Mouse (Mus musculus) liver, embryonic 14.5 days (tissue): ENCODE data around the gene Rapgef3. TPM values are rescaled to one million over a fixed set of nuclear protein-coding genes. Genes with fewer than 3 reads are reported as not detected.
A peak's percentile ranks its signal among the peaks of the same experiment; 100 is the strongest.

Experiments
- ATAC-seq: fragments of 200-750 bp; cut with Nextera tagmentation; 2 replicates; pipeline ENCODE4 v1.8.0; 2017; ENCODE audit warnings: moderate number of reproducible peaks, mild to moderate bottlenecking, moderate library complexity; ENCODE audit not compliant: insufficient read depth
- DNase-seq, 3 experiments: peaks; one replicate each; pipeline ENCODE4 v3.0.0-alpha.2; 2012 to 2013; ENCODE audit warnings: low read depth in 3 of 3, low spot score in 3 of 3
- H3K27ac ChIP-seq: fragments of 300-500 bp; sonication (generic); 2 replicates; pipeline ENCODE4 v1.5.1; 2014; ENCODE audit warnings: moderate library complexity, mild to moderate bottlenecking, control low read depth, inconsistent platforms
- H3K27me3 ChIP-seq: fragments of 300-500 bp; sonication (generic); 2 replicates; pipeline ENCODE4 v1.6.1; 2014; ENCODE audit warnings: mild to moderate bottlenecking, low read length, moderate library complexity; ENCODE audit not compliant: control insufficient read depth, insufficient read depth
- H3K36me3 ChIP-seq: fragments of 300-500 bp; sonication (generic); replicated peaks from 2 replicates; pipeline ENCODE4 v1.6.1; 2014; ENCODE audit warnings: low read depth; ENCODE audit not compliant: control insufficient read depth, insufficient read depth
- H3K4me1 ChIP-seq, 2 experiments: fragments of 200-500 bp in 1 of 2; fragments of 300-500 bp in 1 of 2; sonication (generic) in 1 of 2; replicated peaks; 2 replicates each; pipeline ENCODE4 v1.6.1; 2012 to 2014; ENCODE audit warnings: antibody characterized with exemption in 1 of 2, inconsistent platforms in 1 of 2, low read length in 1 of 2; ENCODE audit not compliant: control insufficient read depth in 2 of 2, insufficient read depth in 2 of 2
- H3K4me2 ChIP-seq: fragments of 300-500 bp; sonication (generic); 2 replicates; pipeline ENCODE4 v1.6.1; 2014; ENCODE audit warnings: low read depth, mild to moderate bottlenecking, control low read depth, moderate library complexity
- H3K4me3 ChIP-seq, 2 experiments: fragments of 200-500 bp in 1 of 2; fragments of 300-500 bp in 1 of 2; sonication (generic) in 1 of 2; 2 replicates each; pipeline ENCODE4 v1.5.1; 2012 to 2014; ENCODE audit warnings: low read depth in 2 of 2, low read length in 2 of 2, mild to moderate bottlenecking in 2 of 2, control low read depth in 1 of 2, inconsistent platforms in 1 of 2, moderate library complexity in 1 of 2; ENCODE audit not compliant: insufficient read depth in 1 of 2
- H3K9ac ChIP-seq: fragments of 300-500 bp; sonication (generic); replicated peaks from 2 replicates; pipeline ENCODE4 v1.6.1; 2014; ENCODE audit warnings: mild to moderate bottlenecking, control low read depth, moderate library complexity
- H3K9me3 ChIP-seq: fragments of 300-500 bp; sonication (generic); 2 replicates; pipeline ENCODE4 v1.6.1; 2016; ENCODE audit warnings: low read length, mixed read lengths; ENCODE audit not compliant: control insufficient read depth
- CTCF ChIP-seq: IDR thresholded peaks from 2 replicates; pipeline ENCODE4 v1.5.1; 2016; ENCODE audit warnings: antibody characterized with exemption, low read depth, control low read depth
- EP300 ChIP-seq: IDR thresholded peaks from 2 replicates; pipeline ENCODE4 v1.6.1; 2016; ENCODE audit warnings: antibody characterized with exemption, low read depth
- WGBS: fragments of 180-500 bp; shearing (Covaris S2); extraction: QIAGEN DNeasy Blood & Tissue Kit; methylation state at CpG from one replicate; pipeline ENCODE4 v1.1.7; 2014; ENCODE audit not compliant: insufficient replicate concordance; 5-methylcytosine and 5-hydroxymethylcytosine counted together
- polyA plus RNA-seq, 2 experiments: library from polyadenylated mRNA; depleted of rRNA in 1 of 2; stranded (reverse) in 1 of 2; unstranded in 1 of 2; fragments of >200 nt; fragmentation: Nextera tagmentation in 1 of 2; extraction: Ambion mirVana in 1 of 2; gene quantifications; 2 replicates each; pipeline versions ENCODE4 v1.2.1 to v1.2.3; 2012 to 2014

Gene Rapgef3
- polyA plus RNA-seq, 2 experiments = 0.84 to 2.2 TPM

- 82% methylated on average over 1 of the region's 1 CpGs for WGBS
- DNase-seq (no peak), ATAC-seq (no peak)
- no peaks in the 10 kb centered on the region for H3K9me3 ChIP-seq
- H3K27me3 ChIP-seq = no peaks in the 10 kb centered on the region
- H3K4me3 ChIP-seq = no peak overlapping the region
- TF ChIP-seq EP300 = no peak
- TF ChIP-seq CTCF = no peak
- H3K4me2 ChIP-seq = no peak overlapping the region
- no peaks in the 10 kb centered on the region; a peak in 1 of 4 replicates for H3K4me1 ChIP-seq
- no peak overlapping the region for H3K9ac ChIP-seq
- H3K27ac ChIP-seq = no peak overlapping the region
- no peaks in the 10 kb centered on the region for H3K36me3 ChIP-seq
Observed at GRCm38 (mm10) chr15:97715734-97716133, 52.0 kb downstream of the Rapgef3 start.

GRCm38 (mm10) chr15:97715083-97715482, 52.7 kb downstream of the Rapgef3 start:
- no peak for TF ChIP-seq EP300
- TF ChIP-seq CTCF = no peak
- DNase-seq = no peak
- H3K36me3 ChIP-seq = no peaks in the 10 kb centered on the region
- ATAC-seq = no peak
- no peak overlapping the region for H3K9ac ChIP-seq
- no peak overlapping the region for H3K27ac ChIP-seq
- H3K4me3 ChIP-seq = no peak overlapping the region
- no peaks in the 10 kb centered on the region for H3K9me3 ChIP-seq
- WGBS = 79% methylated on average over 8 of the region's 8 CpGs
- no peaks in the 10 kb centered on the region; a peak in 1 of 4 replicates for H3K4me1 ChIP-seq
- no peak overlapping the region for H3K4me2 ChIP-seq
- no peaks in the 10 kb centered on the region for H3K27me3 ChIP-seq

GRCm38 (mm10) chr15:97712546-97712945, 55.2 kb downstream of the Rapgef3 start:
- 56% methylated on average over 6 of the region's 6 CpGs for WGBS
- H3K9ac ChIP-seq = no peak overlapping the region
- H3K9me3 ChIP-seq = no peaks in the 10 kb centered on the region
- no peak overlapping the region for H3K27ac ChIP-seq
- TF ChIP-seq EP300 (no peak), CTCF (no peak)
- H3K36me3 ChIP-seq = no peaks in the 10 kb centered on the region
- H3K4me3 ChIP-seq = no peak overlapping the region
- H3K4me2 ChIP-seq = no peak overlapping the region
- no peaks in the 10 kb centered on the region for H3K27me3 ChIP-seq
- no peak for DNase-seq
- no peak for ATAC-seq
- no peaks in the 10 kb centered on the region; a peak in 1 of 4 replicates for H3K4me1 ChIP-seq

GRCm38 (mm10) chr15:97710906-97711305, 56.9 kb downstream of the Rapgef3 start:
- Histone ChIP-seq H3K4me3 (no peak overlapping the region), H3K9ac (no peak overlapping the region), H3K9me3 (no peaks in the 10 kb centered on the region), H3K27ac (no peak overlapping the region), H3K4me1 (peaks cover 2 to 3% of the 10 kb centered on the region in 2 experiments; a peak in 2 of 4 replicates), H3K27me3 (no peaks in the 10 kb centered on the region), H3K4me2 (no peak overlapping the region), H3K36me3 (no peaks in the 10 kb centered on the region)
- TF ChIP-seq CTCF = no peak
- no peak for TF ChIP-seq EP300
- 65% methylated on average over 6 of the region's 6 CpGs for WGBS
- ATAC-seq = no peak
- no peak for DNase-seq

- ATAC-seq (peak; percentile 94), DNase-seq (peak; percentile 64 to 70 (median 66))
- peak within 1 kb of the TSS; percentile 88 to 95 for H3K4me3 ChIP-seq
- H3K4me2 ChIP-seq = peak within 1 kb of the TSS; percentile 87
- no peak for TF ChIP-seq EP300
- TF ChIP-seq CTCF = no peak
- no peaks in the 10 kb centered on the region for H3K9me3 ChIP-seq
- H3K27ac ChIP-seq = no peak within 1 kb of the TSS; the same call in 1 of the 2 replicates
- peaks cover 3 to 10% of the 10 kb centered on the region in 2 experiments; a peak in 3 of 4 replicates for H3K4me1 ChIP-seq
- WGBS = under 1% methylated on average over 68 of the region's 71 CpGs
- H3K36me3 ChIP-seq = peaks cover 7% of the 10 kb centered on the region; the same call in 1 of the 2 replicates
- no peaks in the 10 kb centered on the region for H3K27me3 ChIP-seq
- H3K9ac ChIP-seq = peak within 1 kb of the TSS; percentile 84
Observed at GRCm38 (mm10) chr15:97705211-97706050, 62.3 kb downstream of the Rapgef3 start, which contains the start of gene Rpap3. Gene Rpap3, minus strand, starts transcription at chr15:97705825.
